Mouse (Mus musculus): ENCODE measurements around the gene Rbm45. TPM values are rescaled to one million over a fixed set of nuclear protein-coding genes. Genes with fewer than 3 reads are reported as not detected.
A peak's percentile ranks its signal among the peaks of the same experiment; 100 is the strongest.

The Rbm45 gene
- total RNA-seq, 2 experiments from 2014 or later = 37.7 to 40.8 TPM

DNA sequence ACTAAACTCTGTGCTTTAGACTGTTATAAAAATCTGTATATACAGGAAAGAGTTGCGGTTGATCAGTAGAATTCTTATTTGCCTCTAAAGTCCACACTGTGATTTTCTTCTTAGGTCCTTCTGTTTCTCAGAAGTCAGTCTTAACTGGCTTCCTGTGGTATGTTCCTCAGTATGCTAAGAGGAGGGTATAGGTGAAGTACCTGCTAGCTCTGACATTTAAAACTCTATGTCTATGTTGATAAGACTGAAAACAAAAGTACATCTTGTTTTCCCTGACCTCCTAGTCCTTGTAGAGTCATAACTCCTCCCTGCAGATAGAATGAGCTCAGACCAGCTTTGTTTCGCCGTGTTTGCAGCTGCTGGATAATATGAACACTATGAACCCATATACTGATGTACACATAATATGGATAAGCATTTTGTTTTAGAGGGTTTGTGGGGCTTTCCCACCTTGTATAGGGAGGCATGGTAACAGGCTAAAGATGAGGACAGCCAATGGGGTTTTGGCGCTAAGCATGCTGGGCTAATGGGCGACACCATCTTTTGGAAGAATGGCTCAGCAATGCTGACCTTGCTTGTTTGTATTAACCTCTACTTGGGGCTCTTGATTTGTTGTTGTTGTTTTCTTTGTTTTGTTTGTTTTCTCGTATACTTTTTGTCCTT, 4.9 kb downstream of the Rbm45 start:
- DNase-seq (ENCODE audit: low spot score in 2 of 2) = no peak

DNA sequence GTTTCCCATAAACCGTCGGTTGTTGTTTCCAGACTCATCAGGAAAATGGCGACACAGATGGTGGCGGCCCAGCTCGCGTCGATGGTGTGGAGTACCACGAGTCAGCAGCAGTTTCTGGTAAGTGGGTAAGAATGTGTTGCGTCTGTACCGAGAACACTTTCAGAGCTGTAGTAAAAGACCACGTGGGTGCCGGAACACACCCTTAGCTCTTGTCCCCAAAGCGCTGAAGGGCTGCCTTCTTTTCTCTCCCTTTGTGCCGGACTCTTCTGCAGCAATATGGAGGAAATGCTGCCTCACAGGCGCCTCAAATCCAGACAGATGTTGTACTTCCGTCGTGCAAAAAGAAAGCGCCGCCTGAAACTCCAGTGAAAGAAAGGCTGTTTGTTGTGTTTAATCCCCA, 8.9 kb downstream of the Rbm45 start:
- DNase-seq (ENCODE audit: low spot score in 2 of 2) = no peak

DNA sequence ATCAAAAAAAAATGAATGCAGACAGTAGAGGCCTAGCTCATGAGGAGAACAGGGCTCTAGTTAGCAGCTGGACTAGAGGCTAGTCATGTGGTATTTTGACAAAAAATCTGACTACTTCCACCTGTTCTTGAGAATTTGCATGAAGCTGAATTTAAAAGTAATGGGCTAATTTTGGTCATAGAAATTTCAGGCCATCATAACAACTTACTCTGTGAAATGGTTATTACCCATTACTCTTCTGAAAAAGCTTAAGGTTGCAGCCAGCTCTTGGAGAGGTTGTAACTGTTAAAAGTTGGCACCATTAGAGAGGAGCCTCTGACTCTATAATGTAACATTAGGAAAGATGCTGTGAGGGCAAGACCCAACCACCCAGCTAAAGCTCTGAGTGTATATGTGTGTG, 16.7 kb downstream of the Rbm45 start:
- DNase-seq (ENCODE audit: low spot score in 2 of 2) = no peak

DNA sequence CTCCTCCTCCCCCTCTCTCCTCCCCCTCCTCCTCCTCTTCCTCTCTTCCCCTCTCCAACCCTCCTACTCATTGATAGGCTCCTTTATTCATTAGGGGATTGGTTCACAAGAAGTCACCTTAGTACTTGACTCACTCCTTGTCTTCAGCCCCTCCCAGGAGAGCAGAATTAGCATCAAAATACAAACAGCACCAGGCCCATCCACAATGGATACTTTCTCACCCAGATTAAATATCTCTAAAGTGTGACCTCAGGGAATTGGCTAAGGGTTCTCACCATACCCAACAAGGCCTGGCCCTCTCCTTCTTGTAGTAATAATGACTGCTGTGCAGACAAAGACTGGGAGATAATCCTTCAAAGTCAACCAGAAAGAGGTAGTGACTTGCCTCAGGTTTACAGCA, 30.4 kb downstream of the Rbm45 start:
- DNase-seq (ENCODE audit: low spot score in 2 of 2) = no peak

DNA sequence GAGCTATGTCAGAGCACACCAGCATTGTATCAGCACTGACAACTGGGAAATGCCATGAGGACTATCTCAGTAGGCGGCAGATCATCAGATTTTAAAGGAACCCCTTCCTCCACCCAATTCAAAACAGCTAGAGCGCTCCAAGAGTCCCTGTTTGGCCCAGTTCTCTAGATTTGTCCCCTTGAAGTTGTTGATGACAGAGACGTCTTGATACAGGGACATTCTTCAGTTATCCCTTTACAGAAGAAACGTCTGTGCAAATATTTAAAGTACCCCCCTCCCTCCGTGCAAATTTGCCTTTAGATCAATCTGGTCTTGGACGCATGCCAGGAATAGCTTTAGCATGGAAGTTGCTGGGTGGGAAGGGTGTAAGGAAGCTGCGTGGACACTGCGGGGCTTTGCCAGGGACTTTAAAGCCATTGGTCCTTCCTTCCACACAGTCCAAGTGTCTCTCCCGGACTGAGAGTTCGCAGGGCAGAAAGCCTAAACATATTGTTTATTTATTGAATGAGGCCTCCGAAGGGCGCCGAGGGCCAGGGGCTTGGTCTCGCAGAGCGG, 35.9 kb downstream of the Rbm45 start:
- peak; percentile 24 to 48 for DNase-seq (ENCODE audit: low spot score in 2 of 2)

DNA sequence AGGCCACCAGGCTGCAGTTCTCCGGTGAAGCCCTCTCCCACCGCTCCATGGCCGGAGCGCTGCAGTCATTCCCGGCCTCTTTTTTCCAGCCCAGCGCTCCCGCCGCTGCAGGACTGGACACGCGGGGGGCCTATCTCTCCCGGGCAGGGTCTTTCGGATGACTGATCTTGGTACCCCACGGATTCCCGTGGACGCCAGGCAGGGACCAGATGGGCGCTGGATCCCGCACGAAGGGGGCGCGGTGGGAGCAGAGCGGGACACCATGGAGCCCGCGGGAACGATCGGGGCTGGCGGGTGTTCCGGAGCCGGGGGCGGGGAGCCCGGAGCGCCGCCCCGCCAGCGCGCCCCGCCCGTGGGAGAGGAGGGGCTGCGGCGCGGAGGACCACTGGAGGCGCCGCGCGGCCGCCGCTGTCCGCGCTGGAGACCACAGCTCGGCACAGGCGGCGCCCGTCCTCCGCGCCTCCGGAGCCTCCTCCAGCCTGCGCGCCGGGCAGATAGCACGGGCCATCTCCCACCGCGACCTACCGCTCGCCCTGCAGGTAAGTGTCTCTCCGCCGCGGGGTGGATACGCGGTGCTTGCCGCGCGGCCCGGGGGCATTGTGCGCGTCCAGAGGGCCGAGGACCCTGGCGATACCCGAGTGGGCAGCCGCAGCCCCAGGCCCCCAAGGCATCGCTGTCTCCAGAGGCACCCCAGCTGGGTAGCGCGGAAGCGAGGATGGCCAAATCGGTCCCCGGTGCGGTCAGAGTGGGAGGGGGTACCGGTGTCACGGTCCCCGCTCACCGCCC, 36.6 kb downstream of the Rbm45 start, which contains the start of gene Osbpl6:
Osbpl6 (plus strand) TSS at position 358 of the 786 bp plus-strand sequence.
- DNase-seq (ENCODE audit: low spot score in 2 of 2) = peak; percentile 71 to 77

DNA sequence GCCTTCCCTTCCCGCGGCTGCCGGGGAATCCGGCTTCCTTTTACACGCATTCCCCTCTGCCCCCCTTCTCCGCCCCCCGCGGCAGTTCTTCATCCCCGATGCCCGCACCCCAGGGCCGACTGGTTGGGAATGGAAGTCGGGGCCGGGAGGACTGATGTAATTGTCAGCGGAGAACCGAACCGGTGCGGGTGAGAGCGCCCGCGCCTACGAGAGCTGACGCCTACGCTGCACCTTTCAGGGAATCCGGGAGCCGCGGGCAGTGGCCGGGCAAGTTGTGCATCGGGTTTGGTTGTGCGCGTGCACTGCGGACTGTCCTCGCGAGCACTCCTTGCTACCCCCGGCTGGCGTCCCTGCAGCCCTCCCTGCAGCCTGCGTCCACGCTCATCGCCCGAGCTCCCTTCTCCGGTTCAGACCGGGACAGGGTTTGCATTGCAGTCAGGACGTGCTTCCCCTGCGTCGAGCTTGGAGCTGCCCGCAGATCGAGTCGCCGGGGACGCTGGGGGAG, 37.2 kb downstream of the Rbm45 start:
- DNase-seq (ENCODE audit: low spot score in 2 of 2) = peak; percentile 48 to 66

DNA sequence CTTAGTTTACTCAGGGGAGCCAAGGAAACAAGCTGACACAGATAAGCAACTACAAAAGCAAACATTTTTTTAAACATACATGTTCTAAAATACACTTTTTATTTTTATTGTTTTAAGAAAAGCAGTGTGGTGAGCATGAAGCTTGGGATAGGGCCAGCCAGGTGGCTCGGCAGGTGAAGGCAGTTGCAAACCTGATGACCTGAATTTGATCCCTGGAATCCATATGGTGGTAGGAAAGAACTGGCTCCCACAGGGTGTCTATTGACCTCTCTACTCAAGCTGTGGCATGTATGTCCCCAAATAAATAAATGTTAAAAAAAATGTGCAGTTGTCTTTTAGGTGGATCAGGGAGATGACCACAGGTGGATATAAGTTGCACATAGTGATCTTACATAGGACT, 39.7 kb downstream of the Rbm45 start:
- DNase-seq (ENCODE audit: low spot score in 2 of 2) = no peak

DNA sequence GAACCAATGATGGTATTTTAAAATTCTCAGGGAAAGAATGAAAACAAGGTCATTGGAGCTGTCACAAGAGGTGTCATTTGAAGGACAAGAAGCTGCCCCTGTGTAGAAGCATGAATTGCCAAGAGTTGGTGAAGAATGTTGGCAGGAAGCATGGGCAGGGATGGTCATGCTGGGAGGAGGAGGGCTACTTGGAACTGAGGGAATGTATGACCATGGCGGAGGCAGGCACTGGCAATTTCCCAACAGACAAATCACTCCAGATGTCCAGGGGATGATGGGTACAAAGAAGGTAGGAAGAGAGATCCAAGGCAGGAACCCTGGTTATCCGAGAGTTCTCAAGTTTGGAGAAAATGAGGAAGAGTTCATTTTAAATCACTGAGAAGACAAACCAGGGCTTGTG, 40.2 kb downstream of the Rbm45 start:
- DNase-seq (ENCODE audit: low spot score in 2 of 2) = no peak

DNA sequence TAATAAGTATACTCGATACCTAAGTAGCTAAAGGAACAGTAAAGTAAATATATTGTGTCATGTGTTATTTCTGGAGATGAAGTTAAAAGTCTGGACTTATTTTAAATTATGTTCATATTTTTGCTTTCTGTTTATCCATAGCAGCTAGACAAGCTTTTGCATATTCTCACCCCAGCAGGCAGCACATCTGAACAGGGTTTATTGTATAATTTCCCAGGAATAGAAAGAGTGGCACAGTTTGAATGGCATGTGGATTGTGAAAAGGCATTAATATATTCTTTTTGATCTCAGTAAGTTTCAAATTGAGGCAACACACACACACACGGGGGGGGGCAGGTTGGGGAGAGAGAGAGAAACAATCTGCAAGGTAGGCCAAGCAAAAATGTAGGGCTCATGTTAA, 43.1 kb downstream of the Rbm45 start:
- no peak for DNase-seq (ENCODE audit: low spot score in 2 of 2)

DNA sequence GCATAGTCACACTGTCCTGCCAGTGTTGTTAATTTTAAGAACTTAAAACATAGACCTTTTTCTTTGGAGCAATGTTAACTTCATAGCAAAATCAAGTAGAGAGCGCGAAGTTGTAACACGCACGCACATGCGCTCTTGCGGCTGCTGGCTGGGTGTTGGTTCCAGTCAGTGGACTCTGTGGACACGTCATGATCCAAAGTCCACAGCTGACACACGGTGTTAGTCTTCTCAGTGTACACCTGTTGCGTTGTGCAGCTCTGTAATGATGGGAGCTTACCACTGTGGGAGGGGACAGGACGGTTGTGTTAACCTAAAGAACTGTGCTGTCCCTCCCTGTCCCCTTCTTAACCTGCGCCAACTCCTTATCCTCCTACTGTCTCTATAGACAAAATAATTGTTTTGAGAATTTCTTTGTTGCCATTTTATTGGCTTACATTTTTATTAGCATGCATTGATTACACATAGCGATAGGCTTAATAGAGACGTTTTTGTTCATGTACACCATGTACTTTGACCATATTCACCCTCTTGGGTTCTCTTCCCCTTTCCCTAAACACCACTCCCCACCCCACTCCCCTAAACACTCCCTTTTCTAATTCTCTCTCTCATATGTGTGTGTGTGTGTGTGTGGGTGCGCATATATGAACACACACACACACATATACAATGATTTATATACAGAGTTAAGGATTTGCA, 47.8 kb downstream of the Rbm45 start:
- DNase-seq (ENCODE audit: low spot score in 2 of 2) = no peak

DNA sequence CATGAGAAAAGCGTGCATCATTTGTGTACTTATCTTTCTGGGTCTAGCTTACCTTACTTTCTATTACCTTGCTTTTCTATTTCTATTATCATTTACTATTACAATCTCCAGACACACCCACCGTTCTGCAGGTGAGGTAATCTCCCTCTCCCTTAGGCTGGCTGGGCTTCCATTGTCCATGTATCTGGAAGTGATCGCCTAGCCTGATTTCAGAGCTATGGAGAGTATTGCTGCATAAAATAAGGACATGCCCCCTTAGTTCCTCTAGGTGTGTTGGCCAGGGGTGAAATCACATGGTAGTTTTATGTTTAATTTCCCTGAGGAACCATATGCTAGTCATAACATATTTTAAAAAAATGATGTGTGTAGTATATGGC, 48.3 kb downstream of the Rbm45 start:
- no peak for DNase-seq (ENCODE audit: low spot score in 2 of 2)

DNA sequence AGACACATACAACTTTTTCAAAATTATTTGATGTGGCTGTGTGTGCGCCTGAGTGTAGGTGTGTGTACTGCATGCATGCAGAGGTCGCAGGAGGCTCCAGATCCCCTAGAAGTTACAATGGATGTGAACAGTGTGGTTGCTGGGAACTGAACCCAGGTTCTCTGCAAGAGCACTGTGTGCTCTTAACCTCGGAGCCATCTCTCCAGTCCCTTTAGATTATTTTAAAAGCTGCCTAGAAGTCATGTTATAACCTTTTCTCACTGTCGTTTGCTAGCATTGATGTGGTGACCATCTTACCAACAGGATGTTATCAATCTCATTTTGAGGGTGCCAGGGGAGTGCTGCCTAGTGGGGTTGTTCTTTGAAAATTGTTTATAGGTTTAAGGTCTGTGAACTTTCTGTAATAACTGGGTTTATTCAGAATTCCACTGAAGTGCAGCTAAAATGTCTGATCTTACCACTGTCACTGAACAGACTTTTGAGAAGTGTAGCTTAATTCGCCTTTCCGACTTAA, 51.7 kb downstream of the Rbm45 start:
- no peak for DNase-seq (ENCODE audit: low spot score in 2 of 2)

DNA sequence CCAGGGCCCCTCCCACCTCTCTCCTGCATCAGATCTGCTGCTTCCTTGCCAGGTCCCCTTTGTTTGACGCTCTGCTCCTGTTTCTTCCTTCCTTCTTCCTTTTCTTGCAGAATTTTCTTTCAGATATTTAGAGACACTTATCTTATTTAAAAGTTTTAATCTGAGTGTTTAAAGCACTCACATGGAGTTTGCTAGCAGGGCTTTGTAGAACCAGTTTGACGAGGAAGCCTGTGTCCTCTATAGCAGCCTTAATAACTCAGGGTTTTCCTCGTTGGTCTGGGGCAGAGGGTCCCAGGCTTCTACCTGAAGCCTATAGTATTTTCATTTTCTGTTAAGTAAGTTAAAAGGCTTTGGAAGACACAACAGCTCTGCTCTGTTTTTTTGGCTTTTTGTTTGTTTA, 57.0 kb downstream of the Rbm45 start:
- no peak for DNase-seq (ENCODE audit: low spot score in 2 of 2)

DNA sequence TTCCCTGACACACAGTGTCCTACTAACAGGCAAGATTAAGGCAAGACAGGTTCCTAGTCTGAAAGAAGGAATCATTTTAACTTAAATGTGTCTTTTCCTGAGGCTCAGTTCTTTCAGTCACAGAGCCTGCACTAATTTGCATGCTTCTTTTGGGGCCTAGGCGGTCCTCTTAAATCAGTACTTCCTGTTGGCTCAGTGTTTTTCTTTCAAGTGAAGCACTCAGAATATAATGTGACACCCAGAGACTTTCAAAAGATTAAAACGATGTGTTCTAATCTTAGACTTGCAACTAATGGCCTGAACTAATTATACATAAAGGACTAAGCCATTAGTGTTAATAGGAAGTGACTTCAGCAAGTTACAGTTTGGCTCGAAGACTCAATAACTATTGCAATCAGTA, 59.5 kb downstream of the Rbm45 start:
- DNase-seq (ENCODE audit: low spot score in 2 of 2) = no peak

DNA sequence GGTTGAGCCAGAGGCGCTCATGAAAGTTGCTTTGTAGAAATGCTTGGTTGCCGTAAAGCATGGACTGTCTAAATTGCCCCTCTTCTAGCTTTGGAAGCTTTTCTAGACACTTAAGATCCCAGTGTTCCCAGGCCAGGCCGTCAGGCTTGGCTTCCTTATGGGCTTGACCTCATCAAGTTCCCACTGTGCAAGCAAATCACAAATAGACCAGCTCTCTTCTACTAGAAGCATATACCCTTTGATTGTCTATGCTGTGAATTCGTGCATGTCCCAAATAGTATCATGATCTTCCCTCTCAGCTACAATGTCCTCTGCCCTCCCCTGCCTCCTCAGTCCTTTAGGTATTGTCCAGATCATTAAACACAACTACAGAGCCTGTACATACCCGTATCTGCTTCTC, 60.1 kb downstream of the Rbm45 start:
- DNase-seq (ENCODE audit: low spot score in 2 of 2) = no peak

DNA sequence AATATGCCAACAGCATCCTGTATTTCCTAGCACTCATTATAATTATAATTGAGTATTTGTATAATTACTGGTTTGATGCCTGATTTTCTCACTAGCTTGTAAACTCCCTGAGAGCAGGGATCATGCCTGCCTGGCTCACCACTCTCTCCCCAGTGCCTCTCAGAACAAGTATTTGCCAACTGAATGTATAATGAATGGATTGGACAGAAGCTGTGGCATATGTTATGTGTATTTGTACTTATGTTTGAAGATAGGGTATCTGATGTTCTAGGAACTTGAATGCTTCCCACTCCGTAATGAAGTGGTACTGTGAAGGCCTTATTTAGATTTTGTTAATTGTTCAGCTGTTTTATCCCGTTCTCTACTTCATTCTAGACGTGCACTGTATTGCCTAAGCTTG, 60.8 kb downstream of the Rbm45 start:
- DNase-seq (ENCODE audit: low spot score in 2 of 2) = peak in 1 of 2 experiments; percentile 74
